Mouse (Mus musculus) stomach, postnatal 0 days (tissue): ENCODE measurements at regions not wholly inside any gene's neighbourhood (a gene's known extent, or its start where the extent isn't known, plus 50 kb on each side); places are given as distances from the start of the nearest gene placed in this dataset.

Experiments
- ATAC-seq: fragments of 200-750 bp; cut with Nextera tagmentation; 2 replicates; pipeline ENCODE4 v1.8.0; 2017; ENCODE audit not compliant: low FRiP score, low TSS enrichment
- DNase-seq: peaks from one replicate; pipeline ENCODE4 v3.0.0-alpha.2; 2016; ENCODE audit warnings: low spot score
- H3K27ac ChIP-seq: fragments of 300-500 bp; sonication (generic); replicated peaks from 2 replicates; pipeline ENCODE4 v1.5.1; 2014; ENCODE audit warnings: mild to moderate bottlenecking, control low read depth
- H3K27me3 ChIP-seq: fragments of 300-500 bp; sonication (generic); 2 replicates; pipeline ENCODE4 v1.6.1; 2014; ENCODE audit warnings: low read length; ENCODE audit not compliant: control insufficient read depth, insufficient read depth
- H3K36me3 ChIP-seq: fragments of 300-500 bp; sonication (generic); 2 replicates; pipeline ENCODE4 v1.6.1; 2014; ENCODE audit warnings: low read length, mixed read lengths; ENCODE audit not compliant: control insufficient read depth, insufficient read depth
- H3K4me1 ChIP-seq: fragments of 300-500 bp; sonication (generic); replicated peaks from 2 replicates; pipeline ENCODE4 v1.6.1; 2014; ENCODE audit warnings: antibody characterized with exemption; ENCODE audit not compliant: control insufficient read depth, insufficient read depth
- H3K4me2 ChIP-seq: fragments of 300-500 bp; sonication (generic); replicated peaks from 2 replicates; pipeline ENCODE4 v1.6.1; 2014; ENCODE audit warnings: low read depth, mild to moderate bottlenecking, control low read depth, moderate library complexity
- H3K4me3 ChIP-seq: fragments of 300-500 bp; sonication (generic); 2 replicates; pipeline ENCODE4 v1.5.1; 2014; ENCODE audit warnings: low read depth, low read length, control low read depth
- H3K9ac ChIP-seq: fragments of 300-500 bp; sonication (generic); 2 replicates; pipeline ENCODE4 v1.6.1; 2014; ENCODE audit warnings: mild to moderate bottlenecking, low read length, control low read depth, mixed read lengths
- H3K9me3 ChIP-seq: fragments of 300-500 bp; sonication (generic); 2 replicates; pipeline ENCODE4 v1.6.1; 2016; ENCODE audit warnings: low read length; ENCODE audit not compliant: control insufficient read depth
- CTCF ChIP-seq: IDR thresholded peaks from 2 replicates; pipeline ENCODE4 v1.5.1; 2016; ENCODE audit warnings: antibody characterized with exemption, low read depth, mild to moderate bottlenecking, moderate library complexity
- EP300 ChIP-seq: optimal IDR thresholded peaks from 2 replicates; pipeline ENCODE3; 2016; ENCODE audit warnings: antibody characterized with exemption
- WGBS: fragments of 180-500 bp; shearing (Covaris S2); extraction: QIAGEN DNeasy Blood & Tissue Kit; methylation state at CpG from one replicate; pipeline ENCODE4 v1.1.7; 2014; 5-methylcytosine and 5-hydroxymethylcytosine counted together

- TF ChIP-seq EP300, result no peak
- TF ChIP-seq CTCF, result no peak
- WGBS, result 70% methylated on average over 1 of the region's 1 CpGs
- Histone ChIP-seq H3K4me2 (no peak overlapping the region), H3K9ac (no peak overlapping the region), H3K4me1 (no peaks in the 10 kb centered on the region), H3K27me3 (no peaks in the 10 kb centered on the region), H3K9me3 (no peaks in the 10 kb centered on the region), H3K27ac (no peak overlapping the region), H3K36me3 (no peaks in the 10 kb centered on the region), H3K4me3 (no peak overlapping the region)
- no peak for DNase-seq
- ATAC-seq, result no peak
Observed at GRCm38 (mm10) chr3:38076835-38077234, 352.5 kb upstream of the Gm5148 start.

- Histone ChIP-seq H3K27me3 (no peaks in the 10 kb centered on the region), H3K9me3 (no peaks in the 10 kb centered on the region), H3K27ac (no peak overlapping the region), H3K9ac (no peak overlapping the region), H3K4me3 (no peak overlapping the region), H3K4me2 (no peak overlapping the region), H3K36me3 (no peaks in the 10 kb centered on the region), H3K4me1 (no peaks in the 10 kb centered on the region)
- no peak for ATAC-seq
- WGBS, result 60% methylated on average over 4 of the region's 4 CpGs
- DNase-seq, result no peak
- TF ChIP-seq EP300 (no peak), CTCF (no peak)
Observed at GRCm38 (mm10) chr3:38073946-38074345, 349.7 kb upstream of the Gm5148 start.

GRCm38 (mm10) chr3:38055627-38056026 lies 331.3 kb upstream of the Gm5148 start:
- H3K27me3 ChIP-seq, result no peaks in the 10 kb centered on the region
- H3K27ac ChIP-seq, result no peak overlapping the region
- 30% methylated on average over 9 of the region's 9 CpGs for WGBS
- H3K36me3 ChIP-seq, result no peaks in the 10 kb centered on the region
- ATAC-seq (no peak), DNase-seq (no peak)
- no peak overlapping the region for H3K4me2 ChIP-seq
- H3K9me3 ChIP-seq, result no peaks in the 10 kb centered on the region
- no peak overlapping the region for H3K9ac ChIP-seq
- no peak overlapping the region for H3K4me3 ChIP-seq
- H3K4me1 ChIP-seq, result no peaks in the 10 kb centered on the region
- TF ChIP-seq EP300, result no peak
- TF ChIP-seq CTCF, result no peak

- H3K27ac ChIP-seq, result no peak overlapping the region
Observed at GRCm38 (mm10) chr3:38052941-38053340, 328.7 kb upstream of the Gm5148 start.

GRCm38 (mm10) chr3:38051748-38052147 lies 327.5 kb upstream of the Gm5148 start:
- H3K4me3 ChIP-seq, result no peak overlapping the region
- no peak overlapping the region for H3K9ac ChIP-seq
- H3K27ac ChIP-seq, result no peak overlapping the region
- no peak for DNase-seq
- TF ChIP-seq CTCF (no peak), EP300 (no peak)
- H3K4me1 ChIP-seq, result peaks cover 2% of the 10 kb centered on the region
- H3K9me3 ChIP-seq, result no peaks in the 10 kb centered on the region
- H3K36me3 ChIP-seq, result no peaks in the 10 kb centered on the region
- 70% methylated on average over 11 of the region's 11 CpGs for WGBS
- no peak for ATAC-seq
- no peaks in the 10 kb centered on the region for H3K27me3 ChIP-seq
- no peak overlapping the region for H3K4me2 ChIP-seq

More at GRCm38 (mm10) chr3:38052941-38053340, 328.7 kb upstream of the Gm5148 start:
- Histone ChIP-seq H3K4me1 (peaks cover 2% of the 10 kb centered on the region), H3K36me3 (no peaks in the 10 kb centered on the region), H3K4me2 (no peak overlapping the region), H3K4me3 (no peak overlapping the region), H3K27me3 (no peaks in the 10 kb centered on the region), H3K9ac (no peak overlapping the region), H3K9me3 (no peaks in the 10 kb centered on the region)
- ATAC-seq (no peak), DNase-seq (no peak)
- WGBS, result 78% methylated on average over 7 of the region's 7 CpGs
- TF ChIP-seq EP300 (no peak), CTCF (no peak)

GRCm38 (mm10) chr3:38050856-38051255 lies 326.6 kb upstream of the Gm5148 start:
- Histone ChIP-seq H3K4me1 (peaks cover 2% of the 10 kb centered on the region), H3K9me3 (no peaks in the 10 kb centered on the region), H3K9ac (no peak overlapping the region), H3K27me3 (no peaks in the 10 kb centered on the region), H3K4me3 (no peak overlapping the region), H3K27ac (no peak overlapping the region), H3K4me2 (no peak overlapping the region), H3K36me3 (no peaks in the 10 kb centered on the region)
- ATAC-seq (no peak), DNase-seq (no peak)
- WGBS, result 66% methylated on average over 9 of the region's 9 CpGs
- TF ChIP-seq CTCF (no peak), EP300 (no peak)
